Mouse (Mus musculus) thymus, postnatal 4 days (tissue): ENCODE data around the gene Zfyve21.
A peak's percentile ranks its signal among the peaks of the same experiment; 100 is the strongest.

Experiments
- DNase-seq: peaks from one replicate; pipeline ENCODE4 v3.0.0; 2021

The Zfyve21 gene

DNA sequence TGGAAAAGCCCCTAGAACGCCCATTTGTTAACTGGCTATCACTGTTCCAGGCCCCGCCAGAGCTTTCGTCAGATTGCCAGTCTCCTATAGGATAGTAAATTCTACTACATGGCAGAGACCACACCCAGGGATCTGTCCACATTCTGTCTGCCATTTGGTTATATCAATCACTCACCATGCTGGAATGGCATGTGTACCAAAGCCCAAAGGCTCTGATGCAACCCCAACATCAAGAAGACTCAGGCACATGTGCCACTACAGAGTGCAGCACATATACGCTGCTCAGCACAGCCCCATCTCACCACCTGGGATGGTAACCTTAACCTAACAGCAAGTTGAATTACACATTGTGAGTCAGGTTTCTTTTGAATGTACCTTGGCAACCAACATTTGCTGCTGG is 32.0 kb downstream of the Zfyve21 start:
- no peak for DNase-seq

DNA sequence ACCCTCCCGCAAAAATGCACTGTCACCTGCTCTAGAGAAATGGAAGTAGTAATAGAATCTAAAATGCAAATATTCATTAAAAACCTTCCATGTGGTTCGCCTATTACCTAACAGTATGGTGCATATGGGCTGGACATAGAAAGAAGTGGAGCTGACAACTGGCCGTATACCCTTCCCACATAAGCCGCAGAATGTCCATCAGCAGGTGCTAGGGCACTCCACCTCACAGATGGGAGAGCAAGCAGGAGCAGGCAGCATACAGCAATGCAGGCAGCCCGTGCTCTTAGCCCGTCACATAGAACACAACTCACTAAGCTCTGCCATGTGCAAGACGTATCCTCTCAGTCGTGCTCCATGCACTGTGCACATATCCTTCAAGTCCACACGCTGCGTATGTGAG is 32.8 kb downstream of the Zfyve21 start:
- DNase-seq = no peak

DNA sequence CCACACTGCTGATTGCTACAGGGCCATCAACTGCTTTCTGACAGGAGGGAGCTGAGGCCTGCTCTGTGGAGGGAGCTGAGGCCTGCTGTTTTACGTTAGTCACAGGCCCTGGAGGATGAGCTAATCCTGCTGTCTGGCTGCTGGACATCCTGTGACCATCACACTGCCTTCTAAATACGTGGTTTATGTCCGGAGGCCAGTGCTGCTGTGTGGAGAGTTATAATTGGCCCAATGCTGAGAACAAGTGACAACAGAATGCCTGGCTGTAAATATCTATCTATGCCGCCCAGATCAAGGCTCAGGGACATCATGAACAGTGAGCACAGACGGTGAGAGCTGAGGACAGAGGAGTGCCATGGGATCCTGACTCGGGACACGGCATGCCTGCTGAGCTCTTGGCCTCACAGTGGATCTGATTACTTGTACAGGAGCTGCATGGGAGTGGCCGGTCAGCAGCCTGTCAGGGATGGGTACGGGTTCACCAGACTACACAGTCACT is 34.4 kb downstream of the Zfyve21 start:
- DNase-seq = no peak

DNA sequence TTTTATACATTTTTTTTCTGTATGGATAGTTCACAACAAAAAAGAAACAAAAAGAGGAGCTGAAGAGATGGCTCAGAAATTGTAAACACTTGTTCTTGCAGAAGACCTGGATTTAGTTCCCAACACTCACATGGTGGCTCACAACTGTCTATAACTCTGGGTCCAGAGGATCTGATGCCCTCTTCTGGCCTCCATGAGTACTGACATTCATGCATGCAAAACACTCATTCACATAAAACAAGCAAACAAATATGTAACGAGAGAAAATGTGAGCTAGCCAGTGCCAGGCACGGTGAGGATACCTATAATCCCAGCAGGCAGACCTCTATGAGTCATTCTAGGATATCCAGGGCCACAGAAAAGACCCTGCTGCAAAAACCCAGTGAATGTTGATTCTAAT is 37.3 kb downstream of the Zfyve21 start:
- peak; percentile 24 for DNase-seq

DNA sequence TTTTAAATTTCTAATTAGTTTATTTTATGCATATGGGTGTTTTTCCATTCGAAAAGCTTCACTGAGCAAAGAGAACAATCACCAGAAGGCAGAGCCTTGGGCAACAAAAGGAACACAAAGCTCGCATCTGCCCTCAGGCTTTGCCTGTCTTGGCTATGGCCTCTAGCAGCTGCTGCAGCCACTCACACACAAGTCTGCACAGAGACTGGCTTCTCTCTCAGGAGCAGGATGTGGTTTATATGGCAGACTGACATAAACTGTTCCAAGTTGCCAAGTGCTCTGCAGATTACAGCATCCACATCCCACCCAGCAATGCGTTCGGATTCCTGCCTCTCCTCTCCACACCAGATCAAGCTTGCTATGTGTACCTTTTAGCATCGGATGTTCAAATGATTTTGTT is 37.8 kb downstream of the Zfyve21 start:
- DNase-seq = peak; percentile 40

DNA sequence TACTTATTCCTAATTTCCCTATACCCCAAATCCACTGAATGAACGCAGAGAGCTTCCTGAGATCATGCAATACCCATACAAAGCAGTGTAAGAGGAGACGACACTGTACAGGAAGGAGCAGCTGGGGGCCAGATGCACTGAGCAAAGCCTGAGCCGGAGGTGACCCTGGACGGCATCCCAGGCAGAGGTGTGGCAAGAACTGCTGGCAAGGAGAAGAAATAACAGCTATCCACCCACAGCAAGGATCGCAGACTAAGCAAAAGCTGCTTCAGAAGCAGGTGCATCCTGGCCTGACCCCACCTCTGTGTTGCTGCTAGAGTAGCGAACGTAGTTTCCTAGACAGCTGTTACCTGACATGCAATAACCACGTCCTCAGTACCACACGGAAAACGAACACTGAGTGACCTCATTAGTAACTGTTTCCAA is 39.1 kb downstream of the Zfyve21 start:
- peak; percentile 63 for DNase-seq

DNA sequence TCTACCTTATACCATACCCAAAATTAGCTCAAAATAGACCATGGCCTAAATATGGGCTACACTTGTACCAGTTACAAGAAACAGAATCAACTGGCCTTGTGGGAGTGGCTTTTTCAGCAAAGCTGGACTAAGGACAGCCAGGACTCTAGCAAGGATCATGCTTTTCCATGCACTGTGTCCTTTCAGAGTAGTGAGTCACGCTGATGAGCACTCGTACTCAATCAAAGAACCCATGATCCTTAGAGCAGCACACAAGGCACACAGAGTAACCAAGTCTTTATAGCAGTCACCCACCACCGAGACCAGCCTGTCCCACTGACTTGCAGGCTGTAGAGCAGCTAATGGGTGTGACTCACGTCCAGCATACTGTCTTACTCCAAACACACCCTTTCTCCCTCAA is 39.6 kb downstream of the Zfyve21 start:
- DNase-seq = no peak

DNA sequence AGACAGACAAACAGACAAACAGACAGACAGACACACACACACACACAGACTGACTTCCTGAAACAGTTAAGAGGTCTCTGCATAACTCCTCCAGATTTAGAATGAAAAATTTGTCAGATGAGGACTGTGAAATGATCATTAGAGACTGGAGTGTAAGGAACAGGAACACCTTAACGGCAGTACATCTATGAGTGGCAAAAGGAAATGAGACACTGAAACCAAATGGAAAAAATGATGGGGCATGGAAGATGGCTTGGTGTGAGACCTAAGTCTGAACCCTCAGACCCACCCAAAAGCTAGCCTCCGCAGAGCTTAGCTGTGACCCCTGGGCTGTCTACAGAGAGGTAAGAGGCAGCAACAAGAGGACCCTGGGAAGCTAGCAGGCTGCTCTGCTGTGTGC is 41.5 kb downstream of the Zfyve21 start:
- no peak for DNase-seq

DNA sequence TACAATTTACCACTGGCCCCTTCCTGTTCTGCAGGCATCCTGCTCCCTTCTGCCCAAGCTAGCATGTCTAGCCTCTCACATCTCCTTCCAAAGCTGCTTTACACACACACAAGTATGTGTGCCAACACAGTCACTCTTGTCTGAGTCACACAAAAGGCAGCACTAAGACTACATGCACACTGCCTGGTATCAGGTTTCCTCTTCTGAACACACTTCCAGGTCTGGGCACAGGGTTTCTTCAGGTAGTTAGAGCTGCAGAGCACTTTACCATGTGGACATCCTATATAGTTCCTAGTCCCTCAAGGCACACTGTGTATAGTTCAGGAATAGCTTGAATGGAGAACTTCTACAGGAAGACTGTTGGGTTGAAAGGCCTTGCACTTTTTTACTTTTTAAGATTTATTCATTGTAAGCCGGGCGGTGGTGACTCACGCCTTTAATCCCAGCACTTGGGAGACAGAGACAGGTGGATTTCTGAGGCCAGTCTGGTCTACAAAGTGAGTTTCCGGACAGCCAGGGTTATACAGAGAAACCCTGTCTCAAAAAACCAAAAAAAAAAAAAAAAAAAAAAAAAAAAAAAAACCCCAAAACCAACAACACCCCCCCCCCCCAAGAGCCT is 50.3 kb downstream of the Zfyve21 start:
- DNase-seq = no peak

DNA sequence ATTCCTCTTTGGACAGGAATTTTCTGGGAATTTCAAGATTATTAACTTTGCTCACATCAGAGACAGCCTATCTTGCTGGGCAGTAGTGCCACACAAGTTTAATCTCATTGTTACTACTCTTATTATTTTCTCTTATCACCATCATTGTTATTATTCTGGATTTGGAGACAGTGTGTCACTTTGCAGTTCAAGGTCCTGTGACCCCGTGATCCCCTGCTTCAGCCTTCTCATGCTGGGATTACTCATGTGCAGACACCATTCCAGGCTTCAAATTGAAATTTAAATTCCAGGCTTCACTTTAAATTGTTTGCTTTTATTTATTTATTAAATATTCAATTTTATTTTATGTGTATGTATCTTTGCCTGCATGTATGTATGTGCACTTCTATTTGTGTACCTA is 55.8 kb downstream of the Zfyve21 start:
- no peak for DNase-seq

DNA sequence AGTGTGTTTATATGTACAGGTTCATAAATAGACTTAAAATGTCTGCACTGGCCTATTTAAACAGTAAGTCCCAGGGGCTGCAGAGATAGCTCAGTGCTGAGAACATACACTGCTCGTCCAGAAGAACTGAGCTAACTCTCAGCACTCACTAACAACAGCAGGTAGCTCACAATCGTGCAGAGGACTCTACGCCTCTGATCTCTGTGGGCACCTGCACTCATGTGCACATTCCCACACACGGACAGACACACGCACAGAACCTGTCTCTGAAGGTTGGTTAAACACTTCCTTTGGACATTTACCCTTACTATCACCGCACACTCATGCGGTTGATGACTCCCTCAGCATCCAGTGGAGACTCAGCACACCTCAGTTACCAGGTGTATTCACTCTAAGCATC is 56.8 kb downstream of the Zfyve21 start:
- no peak for DNase-seq

DNA sequence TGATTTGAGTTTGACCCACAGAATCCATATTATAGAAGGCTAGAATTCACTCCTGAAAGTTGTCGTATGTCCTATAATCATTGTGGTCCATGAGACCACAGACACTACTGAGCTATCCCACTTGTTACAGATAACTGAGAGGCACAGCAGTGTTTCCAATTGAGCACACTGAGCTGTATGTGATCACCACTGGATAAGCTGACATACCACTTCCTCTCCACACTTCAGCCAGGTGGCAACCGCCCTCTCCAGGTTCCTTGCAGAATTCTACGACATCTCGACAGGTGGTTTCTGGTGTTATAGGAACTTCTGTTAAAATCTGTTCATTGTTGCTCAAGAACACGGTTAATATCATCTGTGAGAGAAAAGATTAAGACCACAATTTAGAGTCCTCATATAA is 58.1 kb downstream of the Zfyve21 start:
- peak; percentile 41 for DNase-seq

DNA sequence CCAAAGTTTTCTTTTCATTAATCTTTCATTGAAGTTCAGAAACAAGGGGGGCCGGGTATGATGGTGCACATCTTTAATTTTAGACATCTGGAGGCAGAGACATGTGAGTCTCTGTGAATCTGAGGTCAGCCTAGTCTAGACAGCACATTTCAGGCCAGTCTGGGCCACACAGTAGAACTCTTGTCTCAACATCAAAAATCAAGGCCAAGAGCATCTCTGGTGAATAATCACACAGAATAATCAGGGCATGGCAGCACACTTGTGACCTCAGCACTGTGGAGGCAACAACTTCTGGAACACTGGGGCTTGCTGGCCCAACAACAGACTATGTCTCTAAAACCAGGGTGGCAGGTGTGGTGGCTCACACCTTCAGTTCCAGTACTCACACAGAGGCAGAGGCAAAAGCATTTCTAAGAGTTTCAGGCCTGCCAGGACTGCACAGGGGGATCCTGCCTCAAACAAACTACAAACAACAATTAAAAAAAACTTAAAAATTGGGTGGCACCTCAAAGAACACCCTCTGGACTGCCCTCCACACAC is 60.7 kb downstream of the Zfyve21 start:
- DNase-seq = no peak

DNA sequence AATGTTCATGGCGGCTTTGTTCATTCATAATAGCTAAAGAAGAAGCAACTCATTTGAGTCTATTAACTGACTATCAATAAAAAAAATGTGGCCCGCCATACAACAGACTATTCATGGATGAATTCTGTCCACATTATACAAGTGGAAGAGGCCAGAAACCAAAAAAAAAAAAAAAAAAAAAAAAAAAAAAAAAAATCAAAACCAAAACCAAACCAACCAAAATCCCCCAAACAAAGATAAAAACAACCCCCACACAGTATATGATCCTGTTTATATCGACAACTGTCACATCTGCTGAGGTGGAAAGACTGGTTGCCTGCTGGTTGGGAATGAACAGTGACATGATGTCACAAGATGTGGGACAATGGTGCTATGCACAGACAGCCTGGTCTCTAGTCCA is 61.5 kb downstream of the Zfyve21 start:
- DNase-seq = no peak

DNA sequence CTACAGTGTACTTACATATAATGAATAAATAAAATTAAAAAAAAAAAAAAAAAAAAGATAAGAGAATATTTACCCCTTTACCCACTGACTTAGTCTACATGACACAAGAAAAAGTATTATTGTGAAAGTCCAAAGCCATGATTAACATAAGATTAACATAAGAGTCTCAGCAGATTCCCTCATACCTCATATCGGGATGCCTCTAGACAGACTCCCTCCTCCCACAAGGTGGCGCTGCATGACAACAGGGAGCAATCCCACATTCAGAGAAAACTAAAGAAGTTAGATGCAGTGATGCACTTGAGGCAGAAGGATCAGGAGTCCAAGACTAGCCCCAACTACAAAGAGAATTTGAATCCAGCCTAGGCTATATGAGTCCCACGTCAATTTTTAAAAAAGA is 64.2 kb downstream of the Zfyve21 start:
- peak; percentile 96 for DNase-seq
